Mouse (Mus musculus) erythroblast, embryonic 14.5 days (primary cell): ENCODE data around the gene Gm49322.

ENCODE experiments used
- GATA1 ChIP-seq: IDR thresholded peaks from 2 replicates; pipeline ENCODE4 v1.6.1; 2012; ENCODE audit warnings: low read length, inconsistent platforms, mixed read lengths
- TAL1 ChIP-seq: IDR thresholded peaks from 3 replicates; pipeline ENCODE4 v1.6.1; 2012; ENCODE audit warnings: low read length, inconsistent platforms, mixed read lengths

- TF ChIP-seq TAL1 (no peak), GATA1 (no peak)
Observed at GRCm38 (mm10) chr10:80604001-80604509, 1.8 kb upstream of the Gm49322 start.
